Mouse (Mus musculus): Measurements from ENCODE around the gene Cep95. TPM values are rescaled to one million over a fixed set of nuclear protein-coding genes. Genes with fewer than 3 reads are reported as not detected.

Gene Cep95
- polyA plus RNA-seq (2017; shearing (Covaris generic)) = 44.9 TPM

DNA sequence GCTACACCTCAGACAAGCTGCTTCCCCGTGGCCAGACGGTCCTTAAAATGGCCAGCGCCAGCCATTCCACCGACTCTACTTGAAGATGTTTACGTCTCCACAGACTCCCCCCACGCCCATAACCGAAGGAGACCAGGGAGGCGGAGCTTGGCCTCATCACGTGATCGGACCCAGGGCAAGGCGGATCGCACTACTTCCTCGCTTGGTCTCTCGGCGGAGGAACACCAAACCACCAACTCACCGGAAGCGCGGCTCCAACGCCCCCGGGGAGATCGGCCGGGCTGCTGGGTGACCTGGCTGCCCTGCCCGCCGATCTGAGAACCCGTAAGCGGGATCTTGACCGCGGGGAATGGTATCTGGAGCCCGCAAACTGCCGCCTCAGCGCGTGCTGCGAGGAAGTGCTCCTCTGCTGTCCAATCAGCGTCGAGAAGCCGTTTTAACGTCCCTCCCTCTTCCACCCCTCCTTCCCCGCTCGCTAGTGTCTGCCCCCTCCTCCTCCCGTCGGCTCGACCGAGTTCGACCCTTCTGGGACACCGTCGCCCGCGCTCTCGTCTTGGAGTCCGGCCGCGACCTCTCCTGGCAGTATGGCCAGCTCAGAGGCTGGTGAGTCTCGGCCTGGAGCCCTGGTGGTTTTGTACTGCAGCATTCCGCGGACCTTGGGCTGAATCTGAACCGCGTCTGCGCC is at the start of gene Cep95, which contains the start of gene Ddx5:
Gene Cep95, plus strand, starts transcription at position 478 of the 685 bp plus-strand sequence.
Gene Ddx5, minus strand, starts transcription at position 411 of the 685 bp plus-strand sequence.

DNA sequence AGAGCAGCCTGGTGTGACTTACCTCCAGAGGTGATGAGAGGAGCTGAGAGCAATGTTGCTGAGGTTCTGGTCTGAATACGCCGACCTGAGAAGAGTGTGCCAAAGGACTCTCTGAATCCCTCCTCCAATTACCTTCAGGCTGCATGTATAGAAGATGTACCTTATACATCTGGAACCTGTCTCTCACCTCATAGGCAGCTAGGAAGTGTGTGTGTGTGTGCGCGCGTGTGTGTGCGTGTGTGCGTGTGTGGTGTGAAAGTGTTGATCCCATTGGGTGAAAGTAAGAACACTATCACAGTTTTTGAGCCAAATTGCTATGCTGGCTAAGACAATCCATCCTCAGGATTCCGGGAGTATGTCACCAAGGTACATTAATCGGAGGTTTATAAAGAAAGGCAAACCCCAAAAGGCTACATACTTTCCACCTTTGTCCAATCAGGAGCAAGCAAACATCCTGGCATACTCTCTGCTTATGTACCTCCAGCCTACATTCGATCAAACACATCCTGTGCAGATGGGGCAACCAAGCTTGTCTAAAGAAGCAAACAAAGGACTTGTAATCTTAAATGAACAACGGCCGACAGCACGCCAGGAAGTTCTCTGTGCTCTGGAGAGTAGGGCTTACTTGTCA is 38.8 kb upstream of the Cep95 start, which contains the start of gene Pecam1:
Gene Pecam1, minus strand, starts transcription at position 508 of the 631 bp plus-strand sequence.

DNA sequence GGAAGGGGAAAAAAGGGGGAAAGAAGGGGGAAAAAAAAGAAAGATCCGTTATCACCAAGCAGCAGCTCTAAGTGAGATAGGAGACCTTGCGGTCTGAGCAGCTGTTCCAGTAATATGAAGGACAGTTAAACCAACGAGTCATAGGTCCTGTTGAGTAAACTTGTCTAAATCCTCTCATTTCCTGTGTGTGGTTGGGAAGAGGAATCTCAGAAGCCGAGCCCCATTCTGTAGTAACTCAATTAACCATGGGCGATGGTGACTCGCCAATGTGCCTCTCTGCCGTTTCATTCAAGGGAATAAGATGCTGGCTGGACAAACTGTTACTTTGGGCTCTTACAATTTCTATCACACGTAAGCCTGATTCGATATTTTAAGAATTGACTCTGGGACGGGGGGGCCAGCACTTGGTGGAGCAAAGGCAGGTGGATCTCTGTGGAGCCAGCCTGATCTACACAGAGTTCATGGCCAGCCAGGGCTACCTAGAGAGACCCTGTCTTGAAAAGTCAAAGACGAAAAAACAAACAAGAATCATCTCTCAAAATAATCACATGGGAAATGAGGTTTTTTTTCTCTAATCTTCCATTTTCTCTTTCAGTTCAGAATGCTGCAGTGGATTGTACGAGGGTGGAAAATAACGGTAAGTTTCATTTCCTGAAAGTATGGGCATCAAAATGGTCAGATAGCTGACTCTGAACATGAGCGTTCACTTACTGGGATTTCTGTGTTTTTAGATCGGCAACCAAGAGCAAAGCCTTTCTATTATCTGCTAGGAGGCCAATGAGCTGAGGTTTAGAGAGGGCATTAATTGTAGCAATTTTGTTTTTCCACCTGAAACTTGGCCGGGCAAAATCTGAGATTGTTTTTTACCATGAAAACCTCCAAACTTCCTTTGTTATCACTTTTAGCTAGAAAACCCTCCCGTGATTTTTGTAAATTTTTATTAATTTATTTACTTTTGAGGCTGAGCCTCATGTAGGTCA is 37.7 kb upstream of the Cep95 start, which contains the start of gene Milr1:
Gene Milr1, plus strand, starts transcription at position 188 of the 980 bp plus-strand sequence.

GRCm38 (mm10) chr11:106779388-106780088 is 9.5 kb upstream of the Cep95 start, which contains the start of gene Polg2:
Gene Polg2, minus strand, starts transcription at chr11:106779537.

Other genes starting within 250 kb of the Cep95 start
- gene Tex2, start 175.8 kb upstream of the Cep95 start, polyA plus RNA-seq (2017; shearing (Covaris generic)) = 21.8 TPM
- gene Pecam1, start 38.6 kb upstream of the Cep95 start, polyA plus RNA-seq (2017; shearing (Covaris generic)) = 154 TPM
- gene Milr1, start 38.0 kb upstream of the Cep95 start, polyA plus RNA-seq (2017; shearing (Covaris generic)) = 10.8 TPM
- gene Polg2, start 9.7 kb upstream of the Cep95 start, polyA plus RNA-seq (2017; shearing (Covaris generic)) = 28.8 TPM
- 893 TPM for gene Ddx5, start 67 bp upstream of the Cep95 start, polyA plus RNA-seq (2017; shearing (Covaris generic))
- 25.4 TPM for gene Smurf2, start 131.5 kb downstream of the Cep95 start, polyA plus RNA-seq (2017; shearing (Covaris generic))
- gene Kpna2, start 210.3 kb downstream of the Cep95 start, polyA plus RNA-seq (2017; shearing (Covaris generic)) = 61.6 TPM
- gene 1810010H24Rik, start 236.4 kb downstream of the Cep95 start, polyA plus RNA-seq (2017; shearing (Covaris generic)) = 1.2 TPM